Comparison of ENCODE assay signal across 10 mouse cellular contexts in the genomic region with DNA sequence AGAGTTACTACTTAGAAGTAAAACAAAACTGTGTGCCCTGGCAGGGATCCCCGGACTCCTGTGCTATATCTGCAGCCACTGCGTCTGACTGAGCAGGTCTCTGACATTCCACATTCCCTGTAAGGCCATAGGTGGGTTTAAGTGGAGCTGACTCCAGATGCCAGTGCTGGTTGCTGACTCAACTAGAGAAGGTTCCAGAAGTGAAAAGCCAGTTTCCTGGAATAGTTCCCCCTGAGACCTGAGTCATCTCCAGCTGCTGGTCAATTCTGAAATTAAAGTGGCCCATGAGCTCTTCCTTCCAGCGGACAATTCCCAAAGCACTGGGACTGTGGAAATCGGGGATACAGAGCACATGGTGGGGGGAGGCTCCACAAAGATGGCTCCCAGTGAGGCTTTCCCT. TPM values are rescaled to one million over a fixed set of nuclear protein-coding genes. Genes with fewer than 3 reads are reported as not detected.
DNase-seq lines count a peak whose midpoint lies in the region; ATAC-seq and TF ChIP-seq lines count a peak whose summit lies in the region.
"Had no signal": no experiment of that assay in that cellular context is flagged by ENCODE, and none has a peak within 500 bp of the region (broad histone marks: within the 10 kb centered on the region; RNA-seq: fewer than 3 reads in every experiment).

No protein-coding gene starts in this region.

- no peak for ATAC-seq in intestine, embryonic 14.5 days (replicated peaks; ENCODE audit: low FRiP score, low TSS enrichment, low read depth)
- 0 out of 2 replicates have a peak, but pooled peaks have one; percentile 24 for ATAC-seq in stomach, embryonic 16.5 days (ENCODE audit: insufficient read depth, low FRiP score)
- no peak for ATAC-seq in forebrain, embryonic 15.5 days (replicated peaks)

- H3K36me3 ChIP-seq in testis, adult 2 months (ENCODE audit: control insufficient read depth, insufficient read depth, low read length): no peaks in the 10 kb centered on the region
- H3K36me3 ChIP-seq in intestine, embryonic 14.5 days (ENCODE audit: control insufficient read depth, insufficient read depth, low read length): no peaks in the 10 kb centered on the region
- H3K36me3 ChIP-seq in stomach, embryonic 16.5 days (ENCODE audit: control insufficient read depth, insufficient read depth, low read length): no peaks in the 10 kb centered on the region
- H3K36me3 ChIP-seq in forebrain, embryonic 15.5 days: no peaks in the 10 kb centered on the region

- no peak for DNase-seq in testis, postnatal 10 days (ENCODE audit: low spot score)
- peak; percentile 57 for DNase-seq in gastrocnemius, postnatal 14 days
- DNase-seq in intestine, embryonic 14.5 days (ENCODE audit: low spot score): no peak
- no peak for DNase-seq in right cerebral cortex, postnatal 36 days (ENCODE audit: low spot score in 2 of 2)
- no peak for DNase-seq in kidney, postnatal 10 days
- DNase-seq: midbrain, embryonic 14.5 days had no signal

- H3K9ac ChIP-seq in intestine, embryonic 14.5 days (ENCODE audit: low read length): no peak overlapping the region
- 0 out of 2 replicates have a peak overlapping the region, but pooled peaks have one; percentile 27 for H3K9ac ChIP-seq in stomach, embryonic 16.5 days (ENCODE audit: low read length)
- no peak overlapping the region for H3K9ac ChIP-seq in forebrain, embryonic 15.5 days (replicated peaks)

- no peak overlapping the region for H3K4me3 ChIP-seq in testis, adult 2 months (ENCODE audit: control insufficient read depth, low read depth, low read length)
- H3K4me3 ChIP-seq in intestine, embryonic 14.5 days (ENCODE audit: low read depth, low read length): no peak overlapping the region
- no peak overlapping the region for H3K4me3 ChIP-seq in stomach, embryonic 16.5 days (replicated peaks; ENCODE audit: low read length)
- H3K4me3 ChIP-seq in forebrain, embryonic 15.5 days: no peak overlapping the region

- H3K27ac ChIP-seq in testis, adult 2 months (ENCODE audit: control insufficient read depth, insufficient read depth, low read depth, low read length): peak overlapping the region; percentile 12; the same call in 1 of the 2 replicates
- peak overlapping the region; percentile 12 for H3K27ac ChIP-seq in intestine, embryonic 14.5 days (ENCODE audit: low read depth)
- peak overlapping the region; percentile 75 for H3K27ac ChIP-seq in stomach, embryonic 16.5 days (ENCODE audit: low read length)
- no peak overlapping the region for H3K27ac ChIP-seq in forebrain, embryonic 15.5 days (replicated peaks)

- no peaks in the 10 kb centered on the region for H3K4me1 ChIP-seq in testis, adult 2 months (ENCODE audit: control insufficient read depth, insufficient read depth, low read length)
- peaks cover 33% of the 10 kb centered on the region for H3K4me1 ChIP-seq in intestine, embryonic 14.5 days (replicated peaks; ENCODE audit: control insufficient read depth, insufficient read depth, low read length)
- peaks cover 10% of the 10 kb centered on the region; the same call in 1 of the 2 replicates for H3K4me1 ChIP-seq in stomach, embryonic 16.5 days (ENCODE audit: control insufficient read depth, insufficient read depth, low read length)
- peaks cover 9% of the 10 kb centered on the region; the same call in 1 of the 2 replicates for H3K4me1 ChIP-seq in forebrain, embryonic 15.5 days

- no peak for TF ChIP-seq CTCF in testis, adult 2 months (IDR thresholded peaks at IDR 0.05; ENCODE audit: control insufficient read depth, insufficient read depth, insufficient replicate concordance, low read depth, low read length)

- no peak overlapping the region for H3K4me2 ChIP-seq in intestine, embryonic 14.5 days (ENCODE audit: low read length)
- peak overlapping the region; percentile 27; the same call in 1 of the 2 replicates for H3K4me2 ChIP-seq in stomach, embryonic 16.5 days (ENCODE audit: low read depth, low read length)
- H3K4me2 ChIP-seq in forebrain, embryonic 15.5 days (replicated peaks): no peak overlapping the region

- WGBS in intestine, embryonic 14.5 days: 57% methylated on average over 4 of the region's 4 CpGs
- 75% methylated on average over 4 of the region's 4 CpGs for WGBS in stomach, embryonic 16.5 days
- WGBS in forebrain, embryonic 15.5 days: 76% methylated on average over 4 of the region's 4 CpGs

- no peaks in the 10 kb centered on the region for H3K27me3 ChIP-seq in testis, adult 2 months (ENCODE audit: control insufficient read depth, insufficient read depth, low read length)
- no peaks in the 10 kb centered on the region for H3K27me3 ChIP-seq in intestine, embryonic 14.5 days (replicated peaks; ENCODE audit: control insufficient read depth, insufficient read depth, low read length)
- no peaks in the 10 kb centered on the region for H3K27me3 ChIP-seq in stomach, embryonic 16.5 days (ENCODE audit: control insufficient read depth, insufficient read depth, low read length)
- no peaks in the 10 kb centered on the region for H3K27me3 ChIP-seq in forebrain, embryonic 15.5 days

- no peaks in the 10 kb centered on the region for H3K9me3 ChIP-seq in intestine, embryonic 14.5 days (ENCODE audit: control insufficient read depth, low read length)
- H3K9me3 ChIP-seq in stomach, embryonic 16.5 days (replicated peaks; ENCODE audit: control insufficient read depth, low read length): no peaks in the 10 kb centered on the region
- H3K9me3 ChIP-seq in forebrain, embryonic 15.5 days: no peaks in the 10 kb centered on the region

- intact Hi-C loops in gastrocnemius, postnatal 14 days (cut with DNase I; ENCODE audit: low total_unique reads): no loop called here

- TF ChIP-seq POLR2A in testis, adult 2 months (IDR thresholded peaks at IDR 0.05; ENCODE audit: control insufficient read depth, low read depth, low read length): no peak

RNA-seq across cellular contexts. Expression of gene Col6a3, which starts 5.1 kb away (rescaled TPM):
- polyA plus RNA-seq in testis, adult 2 months (2012; rRNA removed): 5.3 and 5.8 TPM in 2 replicates
- total RNA-seq in gastrocnemius, postnatal 14 days (2021): 100 to 1,000 TPM; 217 to 262 TPM
- 103 TPM in 2 replicates for polyA plus RNA-seq in intestine, embryonic 14.5 days (2014; fragmentation: Nextera tagmentation; extraction: Ambion mirVana)
- polyA plus RNA-seq in stomach, embryonic 16.5 days (2015; fragmentation: Nextera tagmentation; extraction: Ambion mirVana): 144 and 162 TPM in 2 replicates
- 3.2 and 3.5 TPM in 2 replicates for polyA plus RNA-seq in forebrain, embryonic 15.5 days (2015; fragmentation: Nextera tagmentation; extraction: Ambion mirVana)
- total RNA-seq: MEL had no signal

Comparison
In these comparisons a context has a peak if more than half of its experiments do, and no peak if none do; other contexts are left out.
1. RNA of gene Col6a3, which starts 5.1 kb away (polyA plus RNA-seq): 144 to 162 TPM in stomach, embryonic 16.5 days and 103 TPM in intestine, embryonic 14.5 days; 5.3 to 5.8 TPM in testis, adult 2 months and 3.2 to 3.5 TPM in forebrain, embryonic 15.5 days; every median in the first group is over 10 times any median in the second.